Mouse (Mus musculus): Measurements from ENCODE around the gene Plxdc1. TPM values are rescaled to one million over a fixed set of nuclear protein-coding genes. Genes with fewer than 3 reads are reported as not detected.

The Plxdc1 gene
- polyA plus RNA-seq, 1 experiment from 2014 or later, result 2.8 TPM

GRCm38 (mm10) chr11:98026570-98027296 lies 40.5 kb upstream of the Plxdc1 start, which contains the start of gene Rpl19:
Rpl19 (plus strand) TSS chr11:98026710.
- Histone ChIP-seq H3K4me3 (ENCODE audit: low read length) (peak within 1 kb of the TSS; percentile 90), H3K4me2 (ENCODE audit: low read length) (peak within 1 kb of the TSS; percentile 96), H3K27me3 (replicated peaks; ENCODE audit: control insufficient read depth, insufficient read depth, low read length) (no peaks in the 10 kb centered on the region), H3K4me1 (ENCODE audit: control insufficient read depth, insufficient read depth, low read depth, low read length) (peaks cover 23% of the 10 kb centered on the region), H3K9me3 (ENCODE audit: control insufficient read depth, low read length) (no peaks in the 10 kb centered on the region), H3K9ac (ENCODE audit: low read depth, low read length) (peak within 1 kb of the TSS; percentile 99), H3K27ac (ENCODE audit: low read depth, low read length) (peak within 1 kb of the TSS; percentile 83), H3K36me3 (ENCODE audit: control insufficient read depth, insufficient read depth, low read length) (peaks cover 25% of the 10 kb centered on the region)
- ATAC-seq, result peak; percentile 68
- WGBS, result under 1% methylated on average over 54 of the region's 69 CpGs

- Histone ChIP-seq H3K36me3 (ENCODE audit: control insufficient read depth, insufficient read depth, low read length) (peaks cover 25% of the 10 kb centered on the region), H3K9me3 (ENCODE audit: control insufficient read depth, low read length) (no peaks in the 10 kb centered on the region), H3K9ac (ENCODE audit: low read depth, low read length) (peak overlapping the region; percentile 99), H3K4me2 (ENCODE audit: low read length) (peak overlapping the region; percentile 96), H3K4me3 (ENCODE audit: low read length) (peak overlapping the region; percentile 90), H3K27ac (ENCODE audit: low read depth, low read length) (peak overlapping the region; percentile 83), H3K27me3 (replicated peaks; ENCODE audit: control insufficient read depth, insufficient read depth, low read length) (no peaks in the 10 kb centered on the region), H3K4me1 (ENCODE audit: control insufficient read depth, insufficient read depth, low read depth, low read length) (peaks cover 27% of the 10 kb centered on the region)
- 5% methylated on average over 15 of the region's 15 CpGs for WGBS
- no peak for ATAC-seq
Observed at GRCm38 (mm10) chr11:98026248-98026569, 40.0 kb upstream of the Plxdc1 start.

DNA sequence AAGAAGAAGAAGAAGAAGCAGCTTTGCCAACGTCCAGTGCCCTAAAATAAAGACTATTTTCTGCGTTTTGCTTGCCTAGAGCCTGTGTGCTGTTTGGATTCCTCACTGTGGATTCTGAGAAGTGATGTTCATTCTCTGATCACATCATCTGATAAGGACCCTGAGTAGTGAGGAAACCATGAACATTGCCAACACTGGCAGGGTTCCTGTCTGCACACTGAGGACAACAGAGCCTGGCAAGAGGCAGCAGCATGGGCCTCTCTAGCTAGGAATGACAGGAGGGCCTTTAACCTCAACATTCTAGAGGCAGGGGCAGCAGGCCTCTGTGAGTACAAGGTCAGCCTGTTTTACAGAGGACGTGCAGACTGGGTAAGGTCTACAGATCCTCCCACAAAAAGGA lies 38.3 kb upstream of the Plxdc1 start:
- ATAC-seq, result no peak
- Histone ChIP-seq H3K27ac (ENCODE audit: low read depth, low read length) (no peak overlapping the region), H3K36me3 (ENCODE audit: control insufficient read depth, insufficient read depth, low read length) (peaks cover 12% of the 10 kb centered on the region; the same call in 1 of the 2 replicates), H3K4me2 (ENCODE audit: low read length) (no peak overlapping the region), H3K9ac (ENCODE audit: low read depth, low read length) (no peak overlapping the region), H3K4me3 (ENCODE audit: low read length) (no peak overlapping the region), H3K27me3 (replicated peaks; ENCODE audit: control insufficient read depth, insufficient read depth, low read length) (no peaks in the 10 kb centered on the region), H3K4me1 (ENCODE audit: control insufficient read depth, insufficient read depth, low read depth, low read length) (peaks cover 44% of the 10 kb centered on the region), H3K9me3 (ENCODE audit: control insufficient read depth, low read length) (no peaks in the 10 kb centered on the region)
- 89% methylated on average over 3 of the region's 3 CpGs for WGBS

- Histone ChIP-seq H3K36me3 (ENCODE audit: control insufficient read depth, insufficient read depth, low read length) (0 out of 2 replicates have a peak, but pooled peaks cover 4% of the 10 kb centered on the region), H3K9me3 (ENCODE audit: control insufficient read depth, low read length) (no peaks in the 10 kb centered on the region), H3K4me2 (ENCODE audit: low read length) (peak within 1 kb of the TSS; percentile 90), H3K4me1 (ENCODE audit: control insufficient read depth, insufficient read depth, low read depth, low read length) (peaks cover 46% of the 10 kb centered on the region), H3K27ac (ENCODE audit: low read depth, low read length) (peak within 1 kb of the TSS; percentile 95), H3K27me3 (replicated peaks; ENCODE audit: control insufficient read depth, insufficient read depth, low read length) (no peaks in the 10 kb centered on the region), H3K4me3 (ENCODE audit: low read length) (peak within 1 kb of the TSS; percentile 95), H3K9ac (ENCODE audit: low read depth, low read length) (peak within 1 kb of the TSS; percentile 98)
- ATAC-seq, result peak; percentile 63
- under 1% methylated on average over 50 of the region's 52 CpGs for WGBS
Observed at GRCm38 (mm10) chr11:98022555-98023371, 36.5 kb upstream of the Plxdc1 start, which contains the start of gene Cacnb1. Cacnb1 (minus strand) TSS chr11:98023034.

GRCm38 (mm10) chr11:98022253-98022554 lies 36.0 kb upstream of the Plxdc1 start:
- Histone ChIP-seq H3K27me3 (replicated peaks; ENCODE audit: control insufficient read depth, insufficient read depth, low read length) (no peaks in the 10 kb centered on the region), H3K9me3 (ENCODE audit: control insufficient read depth, low read length) (no peaks in the 10 kb centered on the region), H3K27ac (ENCODE audit: low read depth, low read length) (peak overlapping the region; percentile 95), H3K36me3 (ENCODE audit: control insufficient read depth, insufficient read depth, low read length) (peaks cover 9% of the 10 kb centered on the region; the same call in 1 of the 2 replicates), H3K4me3 (ENCODE audit: low read length) (peak overlapping the region; percentile 95), H3K9ac (ENCODE audit: low read depth, low read length) (peak overlapping the region; percentile 98), H3K4me2 (ENCODE audit: low read length) (peak overlapping the region; percentile 90), H3K4me1 (ENCODE audit: control insufficient read depth, insufficient read depth, low read depth, low read length) (peaks cover 43% of the 10 kb centered on the region)
- WGBS, result 0% methylated on average over 23 of the region's 23 CpGs
- peak; percentile 31 for ATAC-seq

DNA sequence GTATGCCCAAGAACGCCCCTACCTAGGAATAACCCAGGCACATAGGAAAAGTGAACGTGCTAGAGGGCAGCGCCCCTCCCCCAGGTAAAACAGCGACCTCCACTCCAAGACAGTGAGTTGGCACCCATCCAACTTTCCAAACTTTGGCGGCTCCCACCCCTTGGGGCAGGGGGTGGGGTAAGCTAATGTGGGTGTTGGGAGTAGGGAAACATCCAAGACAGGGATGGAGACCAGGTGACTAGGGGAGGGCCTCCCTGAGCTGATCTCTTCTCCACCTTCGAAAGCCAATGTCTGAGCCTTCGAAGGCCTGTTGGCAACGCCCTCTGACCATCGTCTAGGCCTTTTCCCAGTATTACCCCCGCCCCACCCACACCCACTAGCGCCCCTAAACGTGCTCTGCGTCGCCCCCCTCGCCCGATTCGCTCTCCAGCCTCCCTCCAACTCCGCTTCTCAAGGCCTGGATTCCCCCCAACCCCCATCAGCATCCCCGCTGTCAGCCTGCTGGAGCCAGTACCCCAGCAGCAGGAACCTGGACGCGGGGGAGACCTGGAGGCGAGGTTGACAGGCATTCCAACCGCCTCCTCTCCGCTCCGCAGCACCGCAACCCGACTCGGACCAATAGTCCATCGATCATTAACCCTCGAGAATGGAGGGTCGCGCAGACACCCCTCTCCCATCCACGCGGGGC lies 35.5 kb upstream of the Plxdc1 start:
- Histone ChIP-seq H3K27ac (ENCODE audit: low read depth, low read length) (peak overlapping the region; percentile 95), H3K4me1 (ENCODE audit: control insufficient read depth, insufficient read depth, low read depth, low read length) (peaks cover 43% of the 10 kb centered on the region), H3K36me3 (ENCODE audit: control insufficient read depth, insufficient read depth, low read length) (peaks cover 14% of the 10 kb centered on the region), H3K4me3 (ENCODE audit: low read length) (peak overlapping the region; percentile 95), H3K9me3 (ENCODE audit: control insufficient read depth, low read length) (no peaks in the 10 kb centered on the region), H3K4me2 (ENCODE audit: low read length) (peak overlapping the region; percentile 90), H3K9ac (ENCODE audit: low read depth, low read length) (peak overlapping the region; percentile 98), H3K27me3 (replicated peaks; ENCODE audit: control insufficient read depth, insufficient read depth, low read length) (no peaks in the 10 kb centered on the region)
- ATAC-seq, result peak; percentile 13
- whole genome bisulfite sequencing, result 2% methylated on average over 28 of the region's 34 CpGs

- Histone ChIP-seq H3K4me3 (ENCODE audit: low read length) (peak overlapping the region; percentile 95), H3K9ac (ENCODE audit: low read depth, low read length) (peak overlapping the region; percentile 98), H3K4me2 (ENCODE audit: low read length) (peak overlapping the region; percentile 90), H3K27ac (ENCODE audit: low read depth, low read length) (peak overlapping the region; percentile 95), H3K27me3 (replicated peaks; ENCODE audit: control insufficient read depth, insufficient read depth, low read length) (no peaks in the 10 kb centered on the region), H3K36me3 (ENCODE audit: control insufficient read depth, insufficient read depth, low read length) (peaks cover 19% of the 10 kb centered on the region), H3K9me3 (ENCODE audit: control insufficient read depth, low read length) (no peaks in the 10 kb centered on the region), H3K4me1 (ENCODE audit: control insufficient read depth, insufficient read depth, low read depth, low read length) (peaks cover 43% of the 10 kb centered on the region)
- 31% methylated on average over 2 of the region's 2 CpGs for WGBS
- no peak for ATAC-seq
Observed at GRCm38 (mm10) chr11:98021118-98021517, 34.9 kb upstream of the Plxdc1 start.

- no peaks in the 10 kb centered on the region for H3K27me3 ChIP-seq (replicated peaks; ENCODE audit: control insufficient read depth, insufficient read depth, low read length)
- H3K27ac ChIP-seq (ENCODE audit: low read depth, low read length), result no peak overlapping the region
- no peak for ATAC-seq
- peaks cover 22% of the 10 kb centered on the region for H3K36me3 ChIP-seq (ENCODE audit: control insufficient read depth, insufficient read depth, low read length)
- peaks cover 39% of the 10 kb centered on the region for H3K4me1 ChIP-seq (ENCODE audit: control insufficient read depth, insufficient read depth, low read depth, low read length)
- H3K4me2 ChIP-seq (ENCODE audit: low read length), result peak overlapping the region; percentile 90
- peak overlapping the region; percentile 95 for H3K4me3 ChIP-seq (ENCODE audit: low read length)
- WGBS, result 40% methylated on average over 1 of the region's 1 CpGs
- H3K9me3 ChIP-seq (ENCODE audit: control insufficient read depth, low read length), result no peaks in the 10 kb centered on the region
- peak overlapping the region; percentile 98 for H3K9ac ChIP-seq (ENCODE audit: low read depth, low read length)
Observed at GRCm38 (mm10) chr11:98020710-98021109, 34.5 kb upstream of the Plxdc1 start.
